Mouse (Mus musculus) gonadal fat pad, adult 2 months (tissue): ENCODE results near the gene Gm27029. TPM values are rescaled to one million over a fixed set of nuclear protein-coding genes. Genes with fewer than 3 reads are reported as not detected.
"Not testable (repeated sequence)": the region's sequence is repeated elsewhere in the genome, so short reads cannot be mapped to it uniquely, and the experiment has no call there.

Source experiments
- DNase-seq: peaks from one replicate; pipeline ENCODE4 v3.0.0-alpha.2; 2012; ENCODE audit warnings: low read depth
- polyA plus RNA-seq: library from polyadenylated mRNA; depleted of rRNA; stranded (reverse); fragments of >200 nt; gene quantifications from 2 replicates; pipeline ENCODE4 v1.2.3, GENCODE M21; 2012; rRNA removed

Gene Gm27029
- polyA plus RNA-seq, result 0.19 and 0.34 TPM in 2 replicates

- DNase-seq, result no peak
These were observed at the start of gene Gm27029 for GRCm38 (mm10) chr11:101424105-101424851. TSS of gene Gm27029 (minus strand) at chr11:101424796.

- no peak for DNase-seq
These were observed 49.7 kb upstream of the Gm27029 start for GRCm38 (mm10) chr11:101474298-101474697.

GRCm38 (mm10) chr11:101473686-101474085, 49.1 kb upstream of the Gm27029 start:
- DNase-seq, result not testable (repeated sequence)

GRCm38 (mm10) chr11:101472336-101472735, 47.7 kb upstream of the Gm27029 start:
- DNase-seq, result no peak

- no peak for DNase-seq
These were observed 47.3 kb upstream of the Gm27029 start for GRCm38 (mm10) chr11:101471926-101472325.

- DNase-seq, result no peak
These were observed 45.6 kb upstream of the Gm27029 start for GRCm38 (mm10) chr11:101470206-101470605.

GRCm38 (mm10) chr11:101469155-101469554, 44.6 kb upstream of the Gm27029 start:
- no peak for DNase-seq

- no peak for DNase-seq
These were observed 44.1 kb upstream of the Gm27029 start for GRCm38 (mm10) chr11:101468731-101469130.

- DNase-seq, result no peak
These were observed 43.7 kb upstream of the Gm27029 start for GRCm38 (mm10) chr11:101468263-101468688.

- DNase-seq, result no peak
These were observed 43.1 kb upstream of the Gm27029 start for GRCm38 (mm10) chr11:101467477-101468262.

- not testable (repeated sequence) for DNase-seq
These were observed 42.0 kb upstream of the Gm27029 start for GRCm38 (mm10) chr11:101466552-101466950.

- no peak for DNase-seq
These were observed 41.4 kb upstream of the Gm27029 start, which contains the start of gene Vat1 for GRCm38 (mm10) chr11:101465869-101466551. TSS of gene Vat1 (minus strand) at chr11:101466230.

- DNase-seq, result no peak
These were observed 40.7 kb upstream of the Gm27029 start for GRCm38 (mm10) chr11:101465101-101465868.

- no peak for DNase-seq
These were observed 39.9 kb upstream of the Gm27029 start, which contains the start of gene Rnd2 for GRCm38 (mm10) chr11:101464211-101465100. TSS of gene Rnd2 (plus strand) at chr11:101464999.

GRCm38 (mm10) chr11:101462583-101463440, 38.2 kb upstream of the Gm27029 start:
- DNase-seq, result no peak

- no peak for DNase-seq
These were observed 37.5 kb upstream of the Gm27029 start for GRCm38 (mm10) chr11:101462141-101462540.

- DNase-seq, result no peak
These were observed 35.7 kb upstream of the Gm27029 start for GRCm38 (mm10) chr11:101460321-101460720.

GRCm38 (mm10) chr11:101459716-101460115, 35.1 kb upstream of the Gm27029 start:
- DNase-seq, result no peak

GRCm38 (mm10) chr11:101458217-101458616, 33.6 kb upstream of the Gm27029 start:
- no peak for DNase-seq
